Mouse (Mus musculus): ENCODE measurements around the gene Shoc2.

Gene Shoc2

GRCm38 (mm10) chr19:54081716-54082165 is 137.6 kb downstream of the Shoc2 start:
- DNase-seq (ENCODE audit: low read depth, low spot score), result no peak
